30 mouse cellular contexts compared by ENCODE assay signal in the genomic region with DNA sequence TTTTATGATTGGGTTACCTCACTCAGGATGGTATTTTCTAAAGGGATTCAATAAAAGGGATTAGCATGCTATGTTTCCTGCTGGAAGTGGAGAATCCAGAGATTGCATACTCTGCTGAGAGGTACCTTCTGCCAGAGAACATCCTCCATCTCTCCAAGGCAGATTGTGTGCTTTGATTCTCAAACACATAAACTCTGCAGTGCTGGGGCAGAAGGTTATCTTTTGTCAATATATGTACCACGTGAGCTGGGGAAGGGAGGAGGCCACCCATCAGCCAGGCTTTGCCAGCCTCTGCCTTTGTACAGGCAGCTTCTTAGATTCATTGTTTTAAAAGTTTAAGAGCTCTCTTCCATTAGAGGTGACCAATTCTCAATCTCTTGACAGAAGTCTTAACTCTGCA. TPM values are rescaled to one million over a fixed set of nuclear protein-coding genes. Genes with fewer than 3 reads are reported as not detected.
DNase-seq lines count a peak whose midpoint lies in the region; ATAC-seq and TF ChIP-seq lines count a peak whose summit lies in the region.
"Had no signal": no experiment of that assay in that cellular context is flagged by ENCODE, and none has a peak within 500 bp of the region (broad histone marks: within the 10 kb centered on the region; RNA-seq: fewer than 3 reads in every experiment).

No protein-coding gene starts in this region.

- TF ChIP-seq EP300 in liver, postnatal 0 days (IDR thresholded peaks at IDR 0.05; ENCODE audit: low read depth), result no peak

- H3K36me3 ChIP-seq in intestine, embryonic 15.5 days, result no peaks in the 10 kb centered on the region
- no peaks in the 10 kb centered on the region for H3K36me3 ChIP-seq in intestine, embryonic 16.5 days (ENCODE audit: control insufficient read depth, insufficient read depth, low read length)
- no peaks in the 10 kb centered on the region for H3K36me3 ChIP-seq in liver, embryonic 12.5 days
- H3K36me3 ChIP-seq in liver, postnatal 0 days (replicated peaks; ENCODE audit: insufficient read depth, low read length), result no peaks in the 10 kb centered on the region
- H3K36me3 ChIP-seq: embryonic facial prominence, embryonic 10.5 days; embryonic facial prominence, embryonic 15.5 days; hindbrain, embryonic 10.5 days; hindbrain, embryonic 15.5 days; limb, embryonic 10.5 days; limb, embryonic 15.5 days; midbrain, embryonic 12.5 days; neural tube, embryonic 12.5 days had no signal

- H3K27me3 ChIP-seq in intestine, embryonic 15.5 days (replicated peaks), result no peaks in the 10 kb centered on the region
- no peaks in the 10 kb centered on the region for H3K27me3 ChIP-seq in intestine, embryonic 16.5 days (replicated peaks; ENCODE audit: control insufficient read depth, insufficient read depth, low read length)
- no peaks in the 10 kb centered on the region for H3K27me3 ChIP-seq in liver, embryonic 12.5 days (replicated peaks)
- peaks cover 11% of the 10 kb centered on the region for H3K27me3 ChIP-seq in liver, postnatal 0 days (ENCODE audit: insufficient read depth, low read length)
- H3K27me3 ChIP-seq: embryonic facial prominence, embryonic 15.5 days; forebrain, embryonic 13.5 days; hindbrain, embryonic 15.5 days; midbrain, embryonic 12.5 days; neural tube, embryonic 12.5 days had no signal

- H3K27ac ChIP-seq in intestine, embryonic 15.5 days, result no peak overlapping the region
- H3K27ac ChIP-seq in intestine, embryonic 16.5 days (ENCODE audit: low read length), result no peak overlapping the region
- H3K27ac ChIP-seq in liver, embryonic 12.5 days, result no peak overlapping the region
- no peak overlapping the region for H3K27ac ChIP-seq in liver, postnatal 0 days (ENCODE audit: low read depth)
- H3K27ac ChIP-seq: embryonic facial prominence, embryonic 10.5 days; embryonic facial prominence, embryonic 15.5 days; forebrain, embryonic 13.5 days; hindbrain, embryonic 10.5 days; hindbrain, embryonic 15.5 days; limb, embryonic 10.5 days; limb, embryonic 15.5 days; midbrain, embryonic 12.5 days; neural tube, embryonic 12.5 days had no signal

- ATAC-seq in intestine, embryonic 15.5 days, result peak; percentile 75
- peak; percentile 76 for ATAC-seq in intestine, embryonic 16.5 days
- ATAC-seq in liver, embryonic 12.5 days, result peak; percentile 51; the same call in 1 of the 2 replicates
- ATAC-seq in liver, postnatal 0 days, result peak; percentile 63
- ATAC-seq: forebrain, embryonic 13.5 days; inflammation-experienced regulatory T-cells, adult 6 months; lung, postnatal 0 days had no signal

- H3K4me2 ChIP-seq in intestine, embryonic 15.5 days (replicated peaks), result no peak overlapping the region
- H3K4me2 ChIP-seq in intestine, embryonic 16.5 days (ENCODE audit: low read depth, low read length), result no peak overlapping the region
- H3K4me2 ChIP-seq in liver, embryonic 12.5 days, result no peak overlapping the region
- no peak overlapping the region for H3K4me2 ChIP-seq in liver, postnatal 0 days (ENCODE audit: low read depth, low read length)
- H3K4me2 ChIP-seq: embryonic facial prominence, embryonic 15.5 days; forebrain, embryonic 13.5 days; hindbrain, embryonic 15.5 days; limb, embryonic 15.5 days; midbrain, embryonic 12.5 days; neural tube, embryonic 12.5 days had no signal

- no peak for DNase-seq in liver, postnatal 0 days
- DNase-seq in kidney, postnatal 4 days, result no peak
- DNase-seq in layer of hippocampus, postnatal 25 days (ENCODE audit: extremely low spot score in 1 of 2, low spot score in 1 of 2), result no peak
- DNase-seq: adrenal gland, postnatal 36 days; B cell, adult 2 months; cerebellum, adult 18-20 months; cerebellum, postnatal 25 days; gastrocnemius, postnatal 36 days; heart, postnatal 14 days; kidney, adult 9 months; kidney, postnatal 10 days; lung, postnatal 4 days; right cerebral cortex, adult 18-20 months; thymus, postnatal 4 days had no signal

- 20% methylated on average over 1 of the region's 1 CpGs for WGBS in intestine, embryonic 15.5 days
- 19% methylated on average over 1 of the region's 1 CpGs for WGBS in intestine, embryonic 16.5 days
- 29% methylated on average over 1 of the region's 1 CpGs for WGBS in liver, embryonic 12.5 days (ENCODE audit: insufficient replicate concordance)
- WGBS in liver, postnatal 0 days (ENCODE audit: insufficient replicate concordance), result 35% methylated on average over 1 of the region's 1 CpGs

- no peaks in the 10 kb centered on the region for H3K9me3 ChIP-seq in intestine, embryonic 15.5 days
- no peaks in the 10 kb centered on the region for H3K9me3 ChIP-seq in intestine, embryonic 16.5 days (ENCODE audit: control insufficient read depth, low read length)
- no peaks in the 10 kb centered on the region for H3K9me3 ChIP-seq in liver, embryonic 12.5 days (replicated peaks)
- no peaks in the 10 kb centered on the region for H3K9me3 ChIP-seq in liver, postnatal 0 days (ENCODE audit: low read length)
- H3K9me3 ChIP-seq: embryonic facial prominence, embryonic 10.5 days; embryonic facial prominence, embryonic 15.5 days; forebrain, embryonic 13.5 days; hindbrain, embryonic 10.5 days; hindbrain, embryonic 15.5 days; limb, embryonic 10.5 days; limb, embryonic 15.5 days; midbrain, embryonic 12.5 days; neural tube, embryonic 12.5 days had no signal

- 0 out of 2 replicates have a peak, but pooled peaks cover 4% of the 10 kb centered on the region for H3K4me1 ChIP-seq in intestine, embryonic 15.5 days (replicated peaks)
- H3K4me1 ChIP-seq in intestine, embryonic 16.5 days (ENCODE audit: control insufficient read depth, insufficient read depth, low read length), result no peaks in the 10 kb centered on the region
- H3K4me1 ChIP-seq in liver, embryonic 12.5 days, result no peaks in the 10 kb centered on the region
- H3K4me1 ChIP-seq in liver, postnatal 0 days (ENCODE audit: insufficient read depth), result no peaks in the 10 kb centered on the region
- H3K4me1 ChIP-seq: embryonic facial prominence, embryonic 10.5 days; embryonic facial prominence, embryonic 15.5 days; forebrain, embryonic 13.5 days; hindbrain, embryonic 10.5 days; hindbrain, embryonic 15.5 days; limb, embryonic 10.5 days; midbrain, embryonic 12.5 days; neural tube, embryonic 12.5 days had no signal

- TF ChIP-seq CTCF in liver, postnatal 0 days (IDR thresholded peaks at IDR 0.05; ENCODE audit: low read depth), result no peak

- H3K4me3 ChIP-seq in intestine, embryonic 15.5 days (replicated peaks), result no peak overlapping the region
- no peak overlapping the region for H3K4me3 ChIP-seq in intestine, embryonic 16.5 days (ENCODE audit: low read length)
- no peak overlapping the region for H3K4me3 ChIP-seq in liver, embryonic 12.5 days
- H3K4me3 ChIP-seq in liver, postnatal 0 days (ENCODE audit: low read depth, low read length), result no peak overlapping the region
- H3K4me3 ChIP-seq: embryonic facial prominence, embryonic 10.5 days; embryonic facial prominence, embryonic 15.5 days; forebrain, embryonic 13.5 days; hindbrain, embryonic 10.5 days; hindbrain, embryonic 15.5 days; limb, embryonic 10.5 days; limb, embryonic 15.5 days; megakaryocyte, embryonic 14.5 days; midbrain, embryonic 12.5 days; myocyte; neural tube, embryonic 12.5 days had no signal

- no peak overlapping the region for H3K9ac ChIP-seq in intestine, embryonic 15.5 days
- H3K9ac ChIP-seq in intestine, embryonic 16.5 days (ENCODE audit: low read depth, low read length), result no peak overlapping the region
- H3K9ac ChIP-seq in liver, embryonic 12.5 days, result no peak overlapping the region
- no peak overlapping the region for H3K9ac ChIP-seq in liver, postnatal 0 days (replicated peaks)
- H3K9ac ChIP-seq: embryonic facial prominence, embryonic 15.5 days; forebrain, embryonic 13.5 days; hindbrain, embryonic 15.5 days; limb, embryonic 15.5 days; midbrain, embryonic 12.5 days; neural tube, embryonic 12.5 days had no signal

RNA-seq across cellular contexts. Expression of a gene that starts 57.3 kb away (rescaled TPM):
- 0.15 and 0.36 TPM in 2 replicates for polyA plus RNA-seq in intestine, embryonic 15.5 days (2015; fragmentation: Nextera tagmentation; extraction: Ambion mirVana)
- polyA plus RNA-seq in intestine, embryonic 16.5 days (2015; fragmentation: Nextera tagmentation; extraction: Ambion mirVana), result 0.13 and 0.26 TPM in 2 replicates
- 0.44 and 0.47 TPM in 2 replicates for polyA plus RNA-seq in liver, embryonic 12.5 days (2016; fragmentation: Nextera tagmentation; extraction: Ambion mirVana)
- 0.74 and 1.1 TPM in 2 replicates for polyA plus RNA-seq in liver, postnatal 0 days (2015; fragmentation: Nextera tagmentation; extraction: Ambion mirVana)
- total RNA-seq in layer of hippocampus, postnatal 25 days (2021), result 1,000 to 10,000 TPM; 1,831 to 2,193 TPM
